Mouse (Mus musculus) c-Kit-positive CD71-negative TER-119-negative erythroid progenitor cells, embryonic 14.5 days (primary cell): Measurements from ENCODE around the gene Cog8.
"Not testable (repeated sequence)": the region's sequence is repeated elsewhere in the genome, so short reads cannot be mapped to it uniquely, and the experiment has no call there.

Experiments
- DNase-seq: peaks from one replicate; pipeline ENCODE4 v3.0.0-alpha.2; 2013; ENCODE audit warnings: low read depth

Cog8 gene

GRCm38 (mm10) chr8:107040632-107041031 is 15.9 kb downstream of the Cog8 start:
- no peak for DNase-seq

GRCm38 (mm10) chr8:107036626-107037025 is 19.9 kb downstream of the Cog8 start:
- DNase-seq = no peak

- DNase-seq = no peak
These were observed 20.8 kb downstream of the Cog8 start for GRCm38 (mm10) chr8:107035641-107036040.

- not testable (repeated sequence) for DNase-seq
These were observed 22.9 kb downstream of the Cog8 start for GRCm38 (mm10) chr8:107033609-107034008.

- no peak for DNase-seq
These were observed 24.9 kb downstream of the Cog8 start for GRCm38 (mm10) chr8:107031577-107032090.

GRCm38 (mm10) chr8:107030650-107031576 is 25.6 kb downstream of the Cog8 start, which contains the start of gene Vps4a:
TSS of gene Vps4a (plus strand) at chr8:107031222.
- DNase-seq = peak; percentile 85

GRCm38 (mm10) chr8:107030058-107030457 is 26.4 kb downstream of the Cog8 start:
- DNase-seq = no peak

- no peak for DNase-seq
These were observed 27.2 kb downstream of the Cog8 start for GRCm38 (mm10) chr8:107029310-107029709.

GRCm38 (mm10) chr8:107023479-107023878 is 33.0 kb downstream of the Cog8 start:
- DNase-seq = no peak

- DNase-seq = no peak
These were observed 41.6 kb downstream of the Cog8 start for GRCm38 (mm10) chr8:107014915-107015314.

GRCm38 (mm10) chr8:107012666-107013065 is 43.8 kb downstream of the Cog8 start:
- no peak for DNase-seq

GRCm38 (mm10) chr8:107007795-107008194 is 48.7 kb downstream of the Cog8 start:
- no peak for DNase-seq

- DNase-seq = peak; percentile 78
These were observed 54.0 kb downstream of the Cog8 start for GRCm38 (mm10) chr8:107002532-107002931.

GRCm38 (mm10) chr8:106999068-106999467 is 57.4 kb downstream of the Cog8 start:
- no peak for DNase-seq

GRCm38 (mm10) chr8:106997416-106997815 is 59.1 kb downstream of the Cog8 start:
- DNase-seq = no peak

GRCm38 (mm10) chr8:106996339-106996738 is 60.1 kb downstream of the Cog8 start:
- not testable (repeated sequence) for DNase-seq
